Mouse (Mus musculus): ENCODE measurements at regions not wholly inside any gene's neighbourhood (a gene's known extent, or its start where the extent isn't known, plus 50 kb on each side); places are given as distances from the start of the nearest gene placed in this dataset.

DNA sequence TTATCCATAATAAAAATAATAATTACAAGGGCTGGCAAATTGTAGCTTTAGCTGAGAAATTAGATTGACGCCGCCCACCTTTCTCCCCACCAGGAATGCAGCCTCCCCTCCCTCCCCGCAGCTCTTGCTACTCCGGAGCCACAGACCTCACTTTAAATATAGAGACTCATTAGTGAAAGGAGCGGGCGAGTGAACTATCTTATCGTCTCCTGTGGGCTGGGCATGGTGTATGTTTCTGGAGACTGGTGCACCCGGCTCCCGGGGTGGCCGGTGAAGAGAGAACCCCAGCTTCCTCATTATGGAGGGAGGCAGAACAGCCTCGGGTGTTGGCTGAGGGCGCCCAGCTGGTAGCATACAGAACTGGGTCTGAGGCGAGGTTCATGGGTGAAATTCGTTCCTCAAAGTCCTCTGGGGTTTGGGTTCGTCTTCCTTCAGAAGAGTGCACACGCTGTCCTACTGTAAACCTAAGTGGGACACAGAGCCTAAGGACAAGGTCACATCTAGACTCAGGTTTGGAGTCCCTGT is 106.1 kb upstream of the Lhx5 start:
- TF ChIP-seq CTCF (IDR thresholded peaks at IDR 0.05; ENCODE audit: insufficient read depth, low read length) = no peak
- TF ChIP-seq POLR2A (IDR thresholded peaks at IDR 0.05; ENCODE audit: borderline replicate concordance, extremely low read depth, low read depth, low read length) = no peak
